Mouse (Mus musculus): ENCODE data around the gene Cytip. TPM values are rescaled to one million over a fixed set of nuclear protein-coding genes. Genes with fewer than 3 reads are reported as not detected.
"Not testable (repeated sequence)": the region's sequence is repeated elsewhere in the genome, so short reads cannot be mapped to it uniquely, and the experiment has no call there.

Cytip gene
- polyA plus RNA-seq, 1 experiment from 2014 or later = 0.44 TPM

DNA sequence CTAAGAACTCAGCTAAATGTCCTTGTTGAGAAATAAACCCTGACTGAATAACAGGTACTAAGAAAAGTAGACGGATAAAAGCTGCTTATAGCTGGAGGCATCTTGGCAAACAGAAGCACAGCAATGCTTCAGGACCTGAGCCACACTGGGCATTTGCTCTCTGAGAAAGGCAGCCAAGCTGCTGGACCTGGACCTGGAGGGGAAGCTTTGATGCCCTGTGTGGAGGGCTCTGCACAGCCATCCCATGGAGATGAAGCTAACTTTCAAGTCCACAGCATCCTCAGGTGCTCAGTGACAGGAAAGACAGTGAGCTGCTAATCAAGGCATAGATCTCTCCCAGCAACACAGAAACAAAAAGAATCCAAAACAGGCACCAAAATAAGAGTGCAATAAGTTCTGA lies 54.8 kb downstream of the Cytip start:
- 67% methylated on average over 1 of the region's 1 CpGs for WGBS
- Histone ChIP-seq H3K9ac (ENCODE audit: low read depth, low read length) (no peak overlapping the region), H3K4me2 (ENCODE audit: low read length) (no peak overlapping the region), H3K4me1 (ENCODE audit: control insufficient read depth, insufficient read depth, low read length) (no peaks in the 10 kb centered on the region), H3K27me3 (ENCODE audit: control insufficient read depth, insufficient read depth, low read depth, low read length) (no peaks in the 10 kb centered on the region), H3K36me3 (ENCODE audit: control insufficient read depth, insufficient read depth, low read length) (no peaks in the 10 kb centered on the region), H3K9me3 (replicated peaks; ENCODE audit: control insufficient read depth, low read length, poor library complexity, severe bottlenecking) (no peaks in the 10 kb centered on the region), H3K27ac (ENCODE audit: low read length) (no peak overlapping the region), H3K4me3 (ENCODE audit: low read depth, low read length) (no peak overlapping the region)
- no peak for ATAC-seq

DNA sequence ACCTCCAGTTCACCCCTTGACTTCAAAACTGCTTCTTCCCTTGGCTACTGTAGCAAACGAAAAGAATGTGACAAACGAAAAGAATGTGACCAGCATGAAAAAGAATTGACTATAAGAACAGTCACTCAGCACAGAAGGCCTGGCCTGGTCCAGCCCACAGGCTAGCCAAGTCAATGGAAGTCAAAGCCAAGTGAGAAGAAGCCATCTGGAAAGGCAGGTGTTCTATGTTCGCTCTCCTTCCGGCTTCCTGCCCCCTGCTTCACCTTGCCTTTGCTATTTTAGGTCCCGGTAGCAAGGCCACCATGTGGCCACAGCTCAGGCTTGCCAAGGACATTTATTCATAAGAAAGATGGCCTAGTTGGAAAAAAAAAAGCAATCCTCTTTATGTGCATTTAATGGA lies 56.7 kb downstream of the Cytip start:
- H3K36me3 ChIP-seq (ENCODE audit: control insufficient read depth, insufficient read depth, low read length) = no peaks in the 10 kb centered on the region
- H3K27me3 ChIP-seq (ENCODE audit: control insufficient read depth, insufficient read depth, low read depth, low read length) = no peaks in the 10 kb centered on the region
- no peak overlapping the region for H3K4me2 ChIP-seq (ENCODE audit: low read length)
- no peak overlapping the region for H3K9ac ChIP-seq (ENCODE audit: low read depth, low read length)
- H3K4me3 ChIP-seq (ENCODE audit: low read depth, low read length) = no peak overlapping the region
- no peak overlapping the region for H3K27ac ChIP-seq (ENCODE audit: low read length)
- H3K9me3 ChIP-seq (replicated peaks; ENCODE audit: control insufficient read depth, low read length, poor library complexity, severe bottlenecking) = no peaks in the 10 kb centered on the region
- no peak for ATAC-seq
- no peaks in the 10 kb centered on the region for H3K4me1 ChIP-seq (ENCODE audit: control insufficient read depth, insufficient read depth, low read length)
- WGBS = 93% methylated on average over 5 of the region's 5 CpGs

GRCm38 (mm10) chr2:58137676-58138075 lies 57.7 kb downstream of the Cytip start:
- Histone ChIP-seq H3K4me3 (ENCODE audit: low read depth, low read length) (no peak overlapping the region), H3K4me2 (ENCODE audit: low read length) (no peak overlapping the region), H3K9me3 (replicated peaks; ENCODE audit: control insufficient read depth, low read length, poor library complexity, severe bottlenecking) (no peaks in the 10 kb centered on the region), H3K36me3 (ENCODE audit: control insufficient read depth, insufficient read depth, low read length) (no peaks in the 10 kb centered on the region), H3K4me1 (ENCODE audit: control insufficient read depth, insufficient read depth, low read length) (no peaks in the 10 kb centered on the region), H3K27ac (ENCODE audit: low read length) (no peak overlapping the region), H3K9ac (ENCODE audit: low read depth, low read length) (no peak overlapping the region), H3K27me3 (ENCODE audit: control insufficient read depth, insufficient read depth, low read depth, low read length) (no peaks in the 10 kb centered on the region)
- no peak for ATAC-seq
- 93% methylated on average over 7 of the region's 7 CpGs for WGBS

DNA sequence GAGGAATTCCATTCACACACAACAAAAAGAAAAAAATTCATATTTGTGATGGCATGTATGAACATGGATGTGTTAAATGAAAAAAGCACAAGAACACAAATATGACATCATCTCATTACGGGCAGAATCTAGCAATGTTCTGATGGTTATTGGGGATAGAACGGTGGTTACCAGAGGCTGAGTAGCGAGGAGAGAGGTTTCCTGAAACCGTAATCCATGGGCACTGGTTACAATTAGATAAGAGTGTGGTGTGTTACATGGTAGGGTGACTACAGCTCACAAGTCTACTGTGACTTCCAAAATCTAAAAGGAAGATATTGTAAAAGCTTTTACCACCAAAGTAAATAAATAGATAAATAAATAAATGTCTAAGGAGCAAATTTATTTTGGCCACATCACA lies 58.8 kb downstream of the Cytip start:
- no peaks in the 10 kb centered on the region for H3K4me1 ChIP-seq (ENCODE audit: control insufficient read depth, insufficient read depth, low read length)
- no peak overlapping the region for H3K4me3 ChIP-seq (ENCODE audit: low read depth, low read length)
- ATAC-seq = no peak
- H3K4me2 ChIP-seq (ENCODE audit: low read length) = no peak overlapping the region
- no peaks in the 10 kb centered on the region for H3K36me3 ChIP-seq (ENCODE audit: control insufficient read depth, insufficient read depth, low read length)
- no peaks in the 10 kb centered on the region for H3K27me3 ChIP-seq (ENCODE audit: control insufficient read depth, insufficient read depth, low read depth, low read length)
- H3K9me3 ChIP-seq (replicated peaks; ENCODE audit: control insufficient read depth, low read length, poor library complexity, severe bottlenecking) = no peaks in the 10 kb centered on the region
- H3K27ac ChIP-seq (ENCODE audit: low read length) = no peak overlapping the region
- no peak overlapping the region for H3K9ac ChIP-seq (ENCODE audit: low read depth, low read length)
- 98% methylated on average over 4 of the region's 4 CpGs for WGBS

DNA sequence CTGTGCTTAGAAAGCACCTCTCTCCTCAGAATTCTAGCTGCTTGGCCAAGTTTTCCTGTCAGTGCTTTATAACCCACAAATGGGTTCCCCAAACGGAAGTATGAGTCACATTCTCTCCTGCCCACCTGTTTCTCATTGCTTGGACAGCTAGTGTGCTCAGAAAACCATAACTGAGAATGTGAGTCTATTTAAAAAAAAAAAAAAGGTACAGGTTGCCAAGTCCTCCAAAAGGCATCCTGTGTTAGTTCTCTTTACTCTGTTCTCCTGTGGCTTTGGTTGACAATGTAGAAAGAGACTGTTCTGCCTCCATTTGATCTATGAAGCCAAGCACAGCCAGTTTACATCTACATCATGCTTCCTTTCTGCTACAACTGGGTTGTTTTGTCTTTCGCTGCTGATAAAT lies 60.3 kb downstream of the Cytip start:
- no peak overlapping the region for H3K9ac ChIP-seq (ENCODE audit: low read depth, low read length)
- H3K27ac ChIP-seq (ENCODE audit: low read length) = no peak overlapping the region
- no peaks in the 10 kb centered on the region for H3K4me1 ChIP-seq (ENCODE audit: control insufficient read depth, insufficient read depth, low read length)
- H3K9me3 ChIP-seq (replicated peaks; ENCODE audit: control insufficient read depth, low read length, poor library complexity, severe bottlenecking) = no peaks in the 10 kb centered on the region
- no peak for ATAC-seq
- H3K27me3 ChIP-seq (ENCODE audit: control insufficient read depth, insufficient read depth, low read depth, low read length) = no peaks in the 10 kb centered on the region
- no peak overlapping the region for H3K4me2 ChIP-seq (ENCODE audit: low read length)
- no peak overlapping the region for H3K4me3 ChIP-seq (ENCODE audit: low read depth, low read length)
- no peaks in the 10 kb centered on the region for H3K36me3 ChIP-seq (ENCODE audit: control insufficient read depth, insufficient read depth, low read length)
- 87% methylated on average over 2 of the region's 2 CpGs for WGBS

GRCm38 (mm10) chr2:58132597-58132996 lies 62.7 kb downstream of the Cytip start:
- H3K4me3 ChIP-seq (ENCODE audit: low read depth, low read length) = no peak overlapping the region
- ATAC-seq = peak; percentile 60; the same call in 1 of the 2 replicates
- no peaks in the 10 kb centered on the region for H3K9me3 ChIP-seq (replicated peaks; ENCODE audit: control insufficient read depth, low read length, poor library complexity, severe bottlenecking)
- H3K4me2 ChIP-seq (ENCODE audit: low read length) = no peak overlapping the region
- WGBS = 62% methylated on average over 2 of the region's 2 CpGs
- H3K36me3 ChIP-seq (ENCODE audit: control insufficient read depth, insufficient read depth, low read length) = no peaks in the 10 kb centered on the region
- H3K27ac ChIP-seq (ENCODE audit: low read length) = no peak overlapping the region
- no peaks in the 10 kb centered on the region for H3K4me1 ChIP-seq (ENCODE audit: control insufficient read depth, insufficient read depth, low read length)
- H3K9ac ChIP-seq (ENCODE audit: low read depth, low read length) = no peak overlapping the region
- H3K27me3 ChIP-seq (ENCODE audit: control insufficient read depth, insufficient read depth, low read depth, low read length) = no peaks in the 10 kb centered on the region

DNA sequence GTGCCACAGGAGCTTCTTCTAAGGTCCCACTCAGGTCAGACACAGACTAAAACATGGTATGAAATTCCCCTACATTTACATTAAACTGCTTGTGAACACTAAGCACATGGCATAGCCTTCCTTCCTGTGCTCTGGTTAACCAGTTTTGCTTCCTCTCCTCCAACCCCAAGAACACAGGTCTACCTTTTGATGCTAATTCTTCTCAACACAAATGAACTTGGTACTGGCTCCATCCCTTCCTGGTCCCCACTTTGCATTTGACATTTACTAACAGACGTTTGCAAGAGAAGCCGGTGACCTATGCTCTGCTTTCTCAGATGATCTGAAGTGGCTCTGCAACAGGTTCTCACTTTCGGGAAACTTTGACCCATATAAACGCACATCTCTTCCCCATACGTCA lies 65.4 kb downstream of the Cytip start:
- WGBS = 87% methylated on average over 5 of the region's 5 CpGs
- Histone ChIP-seq H3K9me3 (replicated peaks; ENCODE audit: control insufficient read depth, low read length, poor library complexity, severe bottlenecking) (no peaks in the 10 kb centered on the region), H3K27me3 (ENCODE audit: control insufficient read depth, insufficient read depth, low read depth, low read length) (no peaks in the 10 kb centered on the region), H3K4me3 (ENCODE audit: low read depth, low read length) (no peak overlapping the region), H3K36me3 (ENCODE audit: control insufficient read depth, insufficient read depth, low read length) (no peaks in the 10 kb centered on the region), H3K4me2 (ENCODE audit: low read length) (no peak overlapping the region), H3K9ac (ENCODE audit: low read depth, low read length) (no peak overlapping the region), H3K27ac (ENCODE audit: low read length) (no peak overlapping the region), H3K4me1 (ENCODE audit: control insufficient read depth, insufficient read depth, low read length) (no peaks in the 10 kb centered on the region)
- no peak for ATAC-seq

- Histone ChIP-seq H3K4me2 (ENCODE audit: low read length) (no peak overlapping the region), H3K4me1 (ENCODE audit: control insufficient read depth, insufficient read depth, low read length) (no peaks in the 10 kb centered on the region), H3K27me3 (ENCODE audit: control insufficient read depth, insufficient read depth, low read depth, low read length) (no peaks in the 10 kb centered on the region), H3K9me3 (replicated peaks; ENCODE audit: control insufficient read depth, low read length, poor library complexity, severe bottlenecking) (no peaks in the 10 kb centered on the region), H3K36me3 (ENCODE audit: control insufficient read depth, insufficient read depth, low read length) (no peaks in the 10 kb centered on the region), H3K9ac (ENCODE audit: low read depth, low read length) (no peak overlapping the region), H3K27ac (ENCODE audit: low read length) (no peak overlapping the region), H3K4me3 (ENCODE audit: low read depth, low read length) (no peak overlapping the region)
- 82% methylated on average over 4 of the region's 4 CpGs for WGBS
- ATAC-seq = no peak
Measured at GRCm38 (mm10) chr2:58111105-58111504, 84.2 kb downstream of the Cytip start.

DNA sequence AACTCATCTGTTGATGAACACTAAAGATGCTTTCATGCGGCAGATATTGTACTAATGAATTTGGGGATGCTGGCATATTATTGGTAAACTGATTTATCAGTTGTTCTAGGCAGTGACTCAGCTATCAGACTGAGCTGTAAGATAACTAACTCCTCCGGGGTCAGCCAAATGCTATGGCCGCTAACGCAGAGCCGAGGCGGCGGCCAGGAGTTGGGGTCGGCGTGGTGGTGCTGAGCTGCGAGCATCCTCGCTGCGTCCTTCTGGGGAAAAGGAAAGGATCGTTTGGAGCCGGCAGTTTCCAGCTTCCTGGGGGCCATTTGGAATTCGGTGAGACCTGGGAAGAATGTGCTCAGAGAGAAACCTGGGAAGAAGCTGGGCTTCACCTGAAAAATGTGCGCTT lies 87.4 kb downstream of the Cytip start:
- H3K9me3 ChIP-seq (replicated peaks; ENCODE audit: control insufficient read depth, low read length, poor library complexity, severe bottlenecking); H3K27ac ChIP-seq (ENCODE audit: low read length); H3K9ac ChIP-seq (ENCODE audit: low read depth, low read length); H3K27me3 ChIP-seq (ENCODE audit: control insufficient read depth, insufficient read depth, low read depth, low read length); ATAC-seq; H3K4me2 ChIP-seq (ENCODE audit: low read length); H3K36me3 ChIP-seq (ENCODE audit: control insufficient read depth, insufficient read depth, low read length); H3K4me3 ChIP-seq (ENCODE audit: low read depth, low read length); H3K4me1 ChIP-seq (ENCODE audit: control insufficient read depth, insufficient read depth, low read length): not testable (repeated sequence)
- 94% methylated on average over 10 of the region's 16 CpGs for WGBS

GRCm38 (mm10) chr2:58107046-58107445 lies 88.3 kb downstream of the Cytip start:
- H3K4me2 ChIP-seq (ENCODE audit: low read length) = no peak overlapping the region
- WGBS = 85% methylated on average over 6 of the region's 6 CpGs
- no peaks in the 10 kb centered on the region for H3K27me3 ChIP-seq (ENCODE audit: control insufficient read depth, insufficient read depth, low read depth, low read length)
- no peak overlapping the region for H3K4me3 ChIP-seq (ENCODE audit: low read depth, low read length)
- no peaks in the 10 kb centered on the region for H3K9me3 ChIP-seq (replicated peaks; ENCODE audit: control insufficient read depth, low read length, poor library complexity, severe bottlenecking)
- no peak for ATAC-seq
- no peaks in the 10 kb centered on the region for H3K4me1 ChIP-seq (ENCODE audit: control insufficient read depth, insufficient read depth, low read length)
- H3K27ac ChIP-seq (ENCODE audit: low read length) = no peak overlapping the region
- no peaks in the 10 kb centered on the region for H3K36me3 ChIP-seq (ENCODE audit: control insufficient read depth, insufficient read depth, low read length)
- H3K9ac ChIP-seq (ENCODE audit: low read depth, low read length) = no peak overlapping the region

Data from midbrain, embryonic 16.5 days (tissue).